Mouse (Mus musculus) spleen, adult 2 months (tissue): ENCODE measurements around the gene Fhad1. TPM values are rescaled to one million over a fixed set of nuclear protein-coding genes. Genes with fewer than 3 reads are reported as not detected.

Source experiments
- DNase-seq, 2 experiments: peaks; one replicate each; pipeline versions ENCODE4 v3.0.0 to v3.0.0-alpha.2; 2012 to 2021; ENCODE audit warnings: low spot score in 2 of 2, low read depth in 1 of 2
- H3K27ac ChIP-seq: fragments of 200-500 bp; 2 replicates; pipeline ENCODE4 v1.5.1; 2012; ENCODE audit warnings: low read length, inconsistent platforms; ENCODE audit not compliant: insufficient read depth
- H3K27me3 ChIP-seq: fragments of 200-500 bp; 2 replicates; pipeline ENCODE4 v1.6.1; 2012; ENCODE audit warnings: mild to moderate bottlenecking, moderate library complexity, low read length, inconsistent platforms; ENCODE audit not compliant: control insufficient read depth, insufficient read depth
- H3K36me3 ChIP-seq: fragments of 200-500 bp; 2 replicates; pipeline ENCODE4 v1.6.1; 2012; ENCODE audit warnings: mild to moderate bottlenecking, low read length, inconsistent platforms; ENCODE audit not compliant: control insufficient read depth, insufficient read depth
- H3K4me1 ChIP-seq: fragments of 200-500 bp; 2 replicates; pipeline ENCODE4 v1.6.1; 2011; ENCODE audit warnings: inconsistent platforms; ENCODE audit not compliant: control insufficient read depth, insufficient read depth, insufficient read length
- H3K4me3 ChIP-seq: fragments of 200-500 bp; 2 replicates; pipeline ENCODE4 v1.5.1; 2011; ENCODE audit warnings: mild to moderate bottlenecking, inconsistent platforms; ENCODE audit not compliant: insufficient read depth, insufficient read length; ENCODE audit errors: extremely low read depth
- CTCF ChIP-seq: fragments of 200-500 bp; IDR thresholded peaks from 2 replicates; pipeline ENCODE4 v1.5.1; 2011; ENCODE audit warnings: mild to moderate bottlenecking, inconsistent platforms; ENCODE audit not compliant: insufficient read depth, insufficient read length, insufficient replicate concordance; ENCODE audit errors: extremely low read depth
- POLR2A ChIP-seq: fragments of 200-500 bp; IDR thresholded peaks from 2 replicates; pipeline ENCODE4 v1.6.1; 2011; ENCODE audit warnings: low read depth, low read length, inconsistent platforms
- WGBS: fragments of 180-500 bp; shearing (Covaris S2); methylation state at CpG from one replicate; pipeline ENCODE4 v1.1.7; 2018; 5-methylcytosine and 5-hydroxymethylcytosine counted together
- polyA plus RNA-seq: library from polyadenylated mRNA; depleted of rRNA; stranded (reverse); fragments of >200 nt; gene quantifications from 2 replicates; pipeline ENCODE4 v1.2.3, GENCODE M21; 2012

Fhad1 gene
- polyA plus RNA-seq, 1 experiment: 0.12 TPM

- Histone ChIP-seq H3K4me3 (no peak overlapping the region), H3K36me3 (peaks cover 25% of the 10 kb centered on the region), H3K4me1 (peaks cover 4% of the 10 kb centered on the region; the same call in 1 of the 2 replicates)
These were observed 153.1 kb downstream of the Fhad1 start for GRCm38 (mm10) chr4:141861591-141862295.

GRCm38 (mm10) chr4:141860246-141860841, 154.5 kb downstream of the Fhad1 start:
- Histone ChIP-seq H3K4me3 (no peak overlapping the region), H3K4me1 (peaks cover 4% of the 10 kb centered on the region; the same call in 1 of the 2 replicates), H3K36me3 (peaks cover 23% of the 10 kb centered on the region), H3K27ac (no peak overlapping the region), H3K27me3 (no peaks in the 10 kb centered on the region)
- DNase-seq: no peak
- 90% methylated on average over 19 of the region's 19 CpGs for WGBS
- TF ChIP-seq CTCF: no peak
- TF ChIP-seq POLR2A: no peak

More at GRCm38 (mm10) chr4:141861591-141862295, 153.1 kb downstream of the Fhad1 start:
- no peak for DNase-seq
- H3K27ac ChIP-seq: peak overlapping the region; percentile 59; the same call in 1 of the 2 replicates
- TF ChIP-seq POLR2A (no peak), CTCF (no peak)
- H3K27me3 ChIP-seq: no peaks in the 10 kb centered on the region
- 53% methylated on average over 17 of the region's 17 CpGs for WGBS

DNA sequence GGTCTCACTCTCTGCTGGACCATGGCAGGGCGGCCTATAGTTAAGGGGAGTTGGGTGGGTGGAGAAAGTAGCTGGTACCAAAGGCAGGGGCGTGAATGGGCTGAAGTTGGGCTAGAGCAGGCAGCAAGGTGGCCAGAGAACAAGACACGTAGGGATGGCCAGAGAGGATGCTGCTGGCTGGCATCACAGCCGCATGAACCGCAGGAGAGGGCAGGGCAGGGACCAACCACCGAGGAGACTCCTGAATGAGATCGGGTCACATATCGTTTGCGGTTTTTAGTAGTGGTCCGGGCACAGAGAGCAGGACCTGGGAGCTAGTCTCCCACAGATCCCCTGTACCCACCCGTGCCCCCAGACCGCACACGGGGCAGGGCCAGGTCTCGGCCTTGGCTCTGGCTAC, 155.5 kb downstream of the Fhad1 start:
- peaks cover 23% of the 10 kb centered on the region for H3K36me3 ChIP-seq
- H3K27me3 ChIP-seq: no peaks in the 10 kb centered on the region
- 95% methylated on average over 14 of the region's 14 CpGs for WGBS
- H3K4me1 ChIP-seq: peaks cover 3% of the 10 kb centered on the region; the same call in 1 of the 2 replicates
- no peak for DNase-seq
- TF ChIP-seq CTCF: no peak
- no peak overlapping the region for H3K27ac ChIP-seq
- no peak overlapping the region for H3K4me3 ChIP-seq

DNA sequence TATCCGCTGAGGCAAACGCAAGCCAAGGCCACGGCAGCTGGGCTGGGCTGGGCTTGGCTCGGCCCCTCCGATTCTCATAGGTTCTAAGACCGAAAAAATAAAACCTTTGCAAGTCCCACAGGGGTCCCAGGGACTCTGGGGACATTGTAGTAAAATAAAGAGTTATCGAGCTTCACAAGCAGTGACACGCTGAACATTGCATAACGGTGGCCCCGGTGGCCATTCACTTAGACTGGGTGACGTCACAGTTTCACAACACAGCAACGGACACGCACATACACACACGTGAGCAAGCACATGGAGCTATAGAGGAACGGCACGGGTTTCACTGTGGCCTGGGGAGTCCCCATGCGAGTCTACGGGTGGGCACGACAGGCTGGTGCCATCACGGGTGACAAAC, 156.4 kb downstream of the Fhad1 start:
- no peak for DNase-seq
- Histone ChIP-seq H3K27me3 (no peaks in the 10 kb centered on the region), H3K27ac (no peak overlapping the region), H3K4me1 (peaks cover 2% of the 10 kb centered on the region; the same call in 1 of the 2 replicates), H3K4me3 (no peak overlapping the region), H3K36me3 (peaks cover 23% of the 10 kb centered on the region)
- TF ChIP-seq CTCF: no peak
- no peak for TF ChIP-seq POLR2A
- 73% methylated on average over 20 of the region's 20 CpGs for WGBS

DNA sequence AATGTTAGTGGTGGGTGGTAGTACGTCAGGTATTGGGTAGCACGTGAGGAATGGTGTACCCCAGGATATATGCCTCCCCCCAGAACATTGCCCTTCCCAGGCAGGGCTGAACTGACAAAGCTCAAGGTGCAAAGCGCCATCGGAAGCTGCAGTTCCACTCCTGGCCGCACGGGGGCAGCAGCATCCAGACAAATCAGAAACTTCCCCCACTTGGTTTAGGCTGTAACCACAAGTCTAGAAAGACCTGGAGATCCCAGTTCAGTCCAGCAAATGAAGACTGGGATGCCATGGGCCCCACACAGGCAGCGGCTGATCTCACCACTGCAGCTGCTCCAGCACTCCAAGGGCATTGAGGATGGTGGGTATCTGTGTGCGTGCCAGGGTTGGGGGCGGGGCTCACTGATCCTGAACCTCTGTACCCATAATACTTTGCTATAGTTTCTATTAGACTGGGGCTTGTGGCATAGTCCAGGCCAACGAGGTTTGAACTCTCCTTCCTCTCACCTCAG, 157.4 kb downstream of the Fhad1 start:
- H3K4me3 ChIP-seq: no peak overlapping the region
- WGBS: 14% methylated on average over 10 of the region's 10 CpGs
- DNase-seq: peak; percentile 23 to 68

GRCm38 (mm10) chr4:141853437-141853836, 161.4 kb downstream of the Fhad1 start:
- Histone ChIP-seq H3K4me1 (no peaks in the 10 kb centered on the region), H3K36me3 (no peaks in the 10 kb centered on the region; the same call in 1 of the 2 replicates), H3K27ac (no peak overlapping the region), H3K27me3 (no peaks in the 10 kb centered on the region), H3K4me3 (no peak overlapping the region)
- TF ChIP-seq CTCF (peak; percentile 52; the same call in 1 of the 2 replicates), POLR2A (no peak)
- DNase-seq: no peak
- WGBS: 50% methylated on average over 9 of the region's 9 CpGs

More for the DNA sequence above, 157.4 kb downstream of the Fhad1 start:
- TF ChIP-seq CTCF (peak; percentile 97), POLR2A (no peak)
- peaks cover under 1% of the 10 kb centered on the region; the same call in 1 of the 2 replicates for H3K4me1 ChIP-seq
- H3K27ac ChIP-seq: no peak overlapping the region
- H3K36me3 ChIP-seq: peaks cover 23% of the 10 kb centered on the region
- no peaks in the 10 kb centered on the region for H3K27me3 ChIP-seq
